Mouse (Mus musculus) frontal cortex, postnatal 25 days (tissue): ENCODE measurements around the gene Zc3h12c.
"Not testable (repeated sequence)": the region's sequence is repeated elsewhere in the genome, so short reads cannot be mapped to it uniquely, and the experiment has no call there.

Source experiments
- DNase-seq, 2 experiments: peaks; one replicate each; pipeline ENCODE4 v3.0.0; 2022; ENCODE audit warnings: low spot score in 2 of 2

Zc3h12c gene

GRCm38 (mm10) chr9:52102060-52102844 is 66.1 kb downstream of the Zc3h12c start:
- no peak for DNase-seq

GRCm38 (mm10) chr9:52100426-52100825 is 67.9 kb downstream of the Zc3h12c start:
- no peak for DNase-seq

- peak; percentile 67 to 70 for DNase-seq
Observed at GRCm38 (mm10) chr9:52098600-52098999, 69.8 kb downstream of the Zc3h12c start.

- DNase-seq: no peak
Observed at GRCm38 (mm10) chr9:52097386-52097785, 71.0 kb downstream of the Zc3h12c start.

- DNase-seq: no peak
Observed at GRCm38 (mm10) chr9:52095666-52096065, 72.7 kb downstream of the Zc3h12c start.

- DNase-seq: no peak
Observed at GRCm38 (mm10) chr9:52094471-52094980, 73.8 kb downstream of the Zc3h12c start.

- no peak for DNase-seq
Observed at GRCm38 (mm10) chr9:52094016-52094415, 74.4 kb downstream of the Zc3h12c start.

- DNase-seq: no peak
Observed at GRCm38 (mm10) chr9:52093108-52093507, 75.3 kb downstream of the Zc3h12c start.

GRCm38 (mm10) chr9:52092311-52092710 is 76.1 kb downstream of the Zc3h12c start:
- DNase-seq: no peak

GRCm38 (mm10) chr9:52091752-52092151 is 76.6 kb downstream of the Zc3h12c start:
- no peak for DNase-seq

- DNase-seq: no peak
Observed at GRCm38 (mm10) chr9:52082414-52082813, 86.0 kb downstream of the Zc3h12c start.

GRCm38 (mm10) chr9:52081979-52082378 is 86.4 kb downstream of the Zc3h12c start:
- no peak for DNase-seq

GRCm38 (mm10) chr9:52077692-52078091 is 90.7 kb downstream of the Zc3h12c start:
- DNase-seq: no peak

GRCm38 (mm10) chr9:52076089-52076488 is 92.3 kb downstream of the Zc3h12c start:
- DNase-seq: no peak

GRCm38 (mm10) chr9:52072202-52072601 is 96.2 kb downstream of the Zc3h12c start:
- DNase-seq: no peak

- not testable (repeated sequence) for DNase-seq
Observed at GRCm38 (mm10) chr9:52071352-52071751, 97.0 kb downstream of the Zc3h12c start.

- no peak for DNase-seq
Observed at GRCm38 (mm10) chr9:52070052-52070451, 98.3 kb downstream of the Zc3h12c start.
